Mouse (Mus musculus): ENCODE results near the gene Cavin2.
A peak's percentile ranks its signal among the peaks of the same experiment; 100 is the strongest.

The Cavin2 gene

DNA sequence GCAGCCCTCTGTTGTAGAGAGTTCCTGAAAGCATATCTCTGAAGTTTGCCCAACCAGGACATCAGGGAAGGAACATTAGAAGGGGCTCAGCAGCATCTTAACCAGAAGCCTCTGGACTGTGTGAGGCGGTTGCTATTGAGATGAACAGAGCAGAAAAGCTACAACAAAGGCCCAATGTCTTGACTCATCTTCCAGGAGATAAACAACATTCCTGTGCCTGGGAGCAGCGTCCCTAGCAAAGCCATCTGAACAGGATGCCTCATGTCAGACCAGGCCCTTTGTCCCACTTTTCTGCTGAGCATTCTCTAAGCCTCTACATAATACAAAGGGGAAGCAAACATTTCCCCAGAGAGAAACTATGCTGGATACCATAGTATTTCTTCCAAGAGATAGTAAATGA is 26.6 kb downstream of the Cavin2 start:
- no peak for DNase-seq (ENCODE audit: low spot score)

GRCm38 (mm10) chr1:51323506-51323905 is 34.6 kb downstream of the Cavin2 start:
- DNase-seq (ENCODE audit: low spot score): no peak

GRCm38 (mm10) chr1:51328541-51328940 is 39.6 kb downstream of the Cavin2 start:
- DNase-seq (ENCODE audit: low spot score): no peak

GRCm38 (mm10) chr1:51332986-51333385 is 44.1 kb downstream of the Cavin2 start:
- peak; percentile 42 for DNase-seq (ENCODE audit: low spot score)

GRCm38 (mm10) chr1:51333557-51334285 is 44.8 kb downstream of the Cavin2 start:
- peak; percentile 94 for DNase-seq (ENCODE audit: low spot score)

GRCm38 (mm10) chr1:51334289-51334688 is 45.4 kb downstream of the Cavin2 start:
- peak; percentile 23 for DNase-seq (ENCODE audit: low spot score)

DNA sequence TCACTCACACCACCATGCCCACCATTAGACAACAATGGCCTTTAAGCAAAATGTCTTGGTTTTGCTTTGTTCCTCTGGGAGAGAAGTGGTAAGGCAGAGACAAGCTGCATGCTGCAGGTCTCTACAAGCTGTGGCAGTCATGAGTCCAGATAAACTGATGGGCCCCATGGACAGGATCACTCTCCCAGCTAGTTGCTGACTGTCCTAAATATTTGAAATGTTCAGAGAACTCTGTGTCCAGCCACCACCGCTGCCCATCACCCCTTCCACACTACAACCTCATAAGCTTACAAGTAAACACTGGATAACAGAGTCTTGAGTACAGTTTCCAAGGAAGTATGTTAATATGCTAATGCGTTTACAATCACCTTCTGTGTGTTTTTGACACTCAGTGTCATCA is 46.2 kb downstream of the Cavin2 start:
- no peak for DNase-seq (ENCODE audit: low spot score)

GRCm38 (mm10) chr1:51344160-51344559 is 55.2 kb downstream of the Cavin2 start:
- DNase-seq (ENCODE audit: low spot score): no peak

GRCm38 (mm10) chr1:51347596-51347995 is 58.7 kb downstream of the Cavin2 start:
- no peak for DNase-seq (ENCODE audit: low spot score)

DNA sequence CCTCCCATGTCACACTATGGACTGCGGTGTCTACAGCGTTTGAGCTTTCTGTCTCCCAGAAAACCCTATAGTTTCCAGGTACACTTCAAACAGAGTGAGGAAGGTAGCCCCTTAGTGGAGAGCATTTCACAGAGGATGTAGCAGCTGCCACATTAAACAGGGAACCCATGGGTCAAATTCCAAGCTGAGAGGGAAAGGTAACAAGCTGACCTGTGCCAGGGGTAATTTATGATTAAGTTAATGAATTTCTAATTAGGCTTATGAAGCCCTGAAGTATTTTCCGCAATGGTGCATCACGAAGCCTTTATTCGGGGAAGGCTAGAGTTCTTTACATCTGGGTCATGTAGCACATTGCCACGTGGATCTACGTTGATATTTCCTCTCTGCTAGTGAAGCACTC is 59.7 kb downstream of the Cavin2 start:
- no peak for DNase-seq (ENCODE audit: low spot score)

DNA sequence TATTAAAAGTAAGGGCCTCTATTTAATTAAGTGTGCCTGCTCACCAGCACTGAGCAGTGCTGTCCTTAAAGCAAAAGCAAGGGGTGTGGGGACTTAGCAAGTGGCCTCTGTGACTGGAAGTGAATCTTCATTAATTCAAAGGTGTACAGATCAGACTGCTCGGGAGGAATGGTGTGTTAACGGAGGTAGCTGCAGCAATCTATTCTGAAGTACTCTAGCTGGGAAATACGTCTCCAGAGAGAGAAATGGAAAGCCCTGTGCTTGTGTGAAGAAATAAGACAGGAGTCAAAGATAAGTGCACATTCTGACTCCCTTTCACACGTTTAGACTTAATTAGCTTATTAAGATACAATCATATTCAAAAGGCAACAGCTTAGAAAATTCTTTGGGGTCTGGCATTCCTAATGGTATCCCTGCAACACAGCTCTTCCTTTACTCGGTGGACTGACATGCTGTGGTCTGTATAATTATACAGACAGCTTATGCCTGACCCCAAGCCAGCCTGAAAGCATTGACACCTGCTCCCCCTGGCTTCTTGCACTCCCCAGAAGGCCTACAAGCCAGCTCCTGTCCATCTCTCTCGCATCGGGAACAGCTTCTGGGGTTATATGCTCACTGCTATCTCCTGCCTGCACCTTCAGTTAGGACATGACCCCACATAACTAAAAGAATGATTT is 60.5 kb downstream of the Cavin2 start:
- no peak for DNase-seq (ENCODE audit: low spot score)
